Mouse (Mus musculus): Measurements from ENCODE around the gene Dynlrb1. TPM values are rescaled to one million over a fixed set of nuclear protein-coding genes. Genes with fewer than 3 reads are reported as not detected.
A peak's percentile ranks its signal among the peaks of the same experiment; 100 is the strongest.

Gene Dynlrb1
- polyA plus RNA-seq, 1 experiment from 2014 or later: 332 TPM

GRCm38 (mm10) chr2:155284647-155285046 lies 48.3 kb downstream of the Dynlrb1 start:
- H3K4me2 ChIP-seq (replicated peaks): no peak overlapping the region

DNA sequence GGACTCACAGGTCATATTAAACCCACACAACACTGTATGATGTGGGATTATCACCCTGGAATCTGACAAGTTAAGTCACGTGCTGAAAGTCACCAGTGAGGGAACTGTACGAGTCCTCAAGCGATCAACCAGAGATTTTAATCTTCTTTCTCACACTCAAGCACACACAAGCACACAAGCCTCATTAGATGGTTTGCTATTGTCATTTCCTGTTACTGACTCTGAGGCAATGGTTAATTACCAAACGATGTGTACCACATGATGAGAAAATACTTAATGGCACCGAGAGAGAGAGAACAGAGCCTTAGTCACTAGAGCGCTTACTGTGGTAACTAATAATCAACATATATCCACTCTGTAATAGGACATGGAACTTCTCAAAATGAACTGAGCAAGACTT lies 49.4 kb downstream of the Dynlrb1 start:
- Histone ChIP-seq H3K27ac (no peak overlapping the region), H3K9ac (no peak overlapping the region), H3K4me1 (replicated peaks) (no peaks in the 10 kb centered on the region), H3K36me3 (0 out of 2 replicates have a peak, but pooled peaks cover 4% of the 10 kb centered on the region), H3K4me3 (replicated peaks) (no peak overlapping the region), H3K4me2 (replicated peaks) (no peak overlapping the region), H3K27me3 (replicated peaks) (no peaks in the 10 kb centered on the region), H3K9me3 (no peaks in the 10 kb centered on the region)
- ATAC-seq: no peak
- 84% methylated on average over 6 of the region's 6 CpGs for WGBS

More at GRCm38 (mm10) chr2:155284647-155285046, 48.3 kb downstream of the Dynlrb1 start:
- H3K4me3 ChIP-seq (replicated peaks): no peak overlapping the region
- H3K36me3 ChIP-seq: 0 out of 2 replicates have a peak, but pooled peaks cover 4% of the 10 kb centered on the region
- H3K9me3 ChIP-seq: no peaks in the 10 kb centered on the region
- no peaks in the 10 kb centered on the region for H3K4me1 ChIP-seq (replicated peaks)
- H3K27me3 ChIP-seq (replicated peaks): no peaks in the 10 kb centered on the region
- ATAC-seq: no peak
- peak overlapping the region; percentile 34 for H3K27ac ChIP-seq
- 56% methylated on average over 7 of the region's 7 CpGs for WGBS
- H3K9ac ChIP-seq: no peak overlapping the region

DNA sequence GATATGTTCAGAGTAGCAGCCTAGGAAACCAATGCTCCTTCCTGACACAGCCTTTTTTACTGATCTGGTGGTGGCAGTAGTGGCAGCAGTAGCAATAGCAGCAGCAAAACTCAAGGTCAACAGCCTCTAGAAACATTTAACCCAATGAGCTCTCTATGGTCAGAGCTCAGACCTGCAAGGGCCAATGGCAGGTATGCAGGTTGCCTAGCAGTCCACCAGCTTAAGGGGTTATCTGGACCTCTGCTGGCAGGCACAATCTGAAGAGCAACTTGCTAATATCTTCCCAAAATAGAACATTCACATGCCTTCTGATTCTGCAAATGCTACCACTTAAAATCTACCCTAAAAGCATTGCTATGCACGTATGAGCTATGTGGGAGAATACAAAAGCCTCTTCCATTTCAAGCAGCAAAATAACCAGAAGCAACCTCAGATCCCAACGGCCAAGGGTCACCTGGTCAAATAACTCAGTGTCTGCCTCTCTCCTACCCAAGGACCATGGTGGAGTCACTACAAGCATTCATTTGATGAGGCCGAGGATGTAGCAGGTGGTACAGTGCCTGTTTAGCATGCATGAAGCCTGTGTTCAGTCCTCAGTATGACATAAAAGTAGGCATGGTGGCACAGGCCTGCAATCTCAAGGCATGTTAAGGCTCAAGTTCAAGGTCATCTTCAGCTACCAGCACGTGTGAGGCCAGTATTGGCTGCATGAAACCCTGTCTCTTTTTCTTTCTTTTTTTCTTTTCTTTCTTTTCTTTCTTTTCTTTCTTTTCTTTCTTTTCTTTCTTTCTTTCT lies 51.3 kb downstream of the Dynlrb1 start:
- Histone ChIP-seq H3K4me2 (replicated peaks) (no peak overlapping the region), H3K36me3 (peaks cover 8% of the 10 kb centered on the region; the same call in 1 of the 2 replicates), H3K4me3 (replicated peaks) (no peak overlapping the region), H3K9ac (no peak overlapping the region), H3K9me3 (no peaks in the 10 kb centered on the region), H3K27ac (no peak overlapping the region), H3K4me1 (replicated peaks) (no peaks in the 10 kb centered on the region), H3K27me3 (replicated peaks) (no peaks in the 10 kb centered on the region)
- no peak for ATAC-seq
- 81% methylated on average over 4 of the region's 4 CpGs for WGBS

GRCm38 (mm10) chr2:155290066-155290465 lies 53.7 kb downstream of the Dynlrb1 start:
- 90% methylated on average over 8 of the region's 8 CpGs for WGBS
- H3K36me3 ChIP-seq: peaks cover 4% of the 10 kb centered on the region; the same call in 1 of the 2 replicates

GRCm38 (mm10) chr2:155293382-155293781 lies 57.0 kb downstream of the Dynlrb1 start:
- no peak overlapping the region for H3K27ac ChIP-seq
- no peak overlapping the region for H3K4me2 ChIP-seq (replicated peaks)
- no peak for ATAC-seq
- H3K27me3 ChIP-seq (replicated peaks): no peaks in the 10 kb centered on the region
- WGBS: 81% methylated on average over 2 of the region's 2 CpGs
- no peak overlapping the region for H3K4me3 ChIP-seq (replicated peaks)
- no peak overlapping the region for H3K9ac ChIP-seq
- peaks cover 17% of the 10 kb centered on the region for H3K36me3 ChIP-seq
- no peaks in the 10 kb centered on the region for H3K4me1 ChIP-seq (replicated peaks)
- H3K9me3 ChIP-seq: no peaks in the 10 kb centered on the region

More at GRCm38 (mm10) chr2:155290066-155290465, 53.7 kb downstream of the Dynlrb1 start:
- H3K27me3 ChIP-seq (replicated peaks): no peaks in the 10 kb centered on the region
- ATAC-seq: no peak
- no peaks in the 10 kb centered on the region for H3K4me1 ChIP-seq (replicated peaks)
- H3K4me2 ChIP-seq (replicated peaks): no peak overlapping the region
- H3K9ac ChIP-seq: no peak overlapping the region
- no peaks in the 10 kb centered on the region for H3K9me3 ChIP-seq
- no peak overlapping the region for H3K4me3 ChIP-seq (replicated peaks)
- H3K27ac ChIP-seq: no peak overlapping the region

- no peaks in the 10 kb centered on the region for H3K4me1 ChIP-seq (replicated peaks)
- H3K9ac ChIP-seq: no peak overlapping the region
- no peak overlapping the region for H3K4me2 ChIP-seq (replicated peaks)
- no peaks in the 10 kb centered on the region for H3K9me3 ChIP-seq
- H3K27me3 ChIP-seq (replicated peaks): no peaks in the 10 kb centered on the region
- no peak for ATAC-seq
- 91% methylated on average over 4 of the region's 4 CpGs for WGBS
- H3K4me3 ChIP-seq (replicated peaks): no peak overlapping the region
- no peak overlapping the region for H3K27ac ChIP-seq
- peaks cover 17% of the 10 kb centered on the region for H3K36me3 ChIP-seq
These were observed 57.6 kb downstream of the Dynlrb1 start for GRCm38 (mm10) chr2:155293946-155294345.

DNA sequence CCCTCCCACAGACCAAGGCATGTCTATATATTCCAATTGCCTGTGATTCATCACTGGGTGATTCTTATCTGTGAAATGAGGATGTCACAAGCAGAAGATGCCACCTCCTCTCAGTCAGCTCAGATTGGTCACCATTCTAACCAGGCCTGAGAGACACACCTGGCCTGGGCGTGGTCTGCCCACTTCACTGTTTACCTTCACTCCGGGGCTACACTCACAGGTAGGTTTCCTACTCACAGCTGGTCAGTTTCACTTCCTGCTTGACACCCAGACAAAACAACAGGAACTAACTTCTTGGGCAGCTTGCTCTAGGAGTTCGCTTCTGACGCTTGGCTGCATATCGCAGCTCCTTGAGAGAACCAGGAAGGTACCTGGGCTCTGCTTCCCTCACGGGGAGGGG lies 59.1 kb downstream of the Dynlrb1 start:
- 73% methylated on average over 6 of the region's 6 CpGs for WGBS
- H3K4me2 ChIP-seq (replicated peaks): no peak overlapping the region
- peaks cover 17% of the 10 kb centered on the region for H3K36me3 ChIP-seq
- no peak overlapping the region for H3K27ac ChIP-seq
- no peak overlapping the region for H3K4me3 ChIP-seq (replicated peaks)
- H3K4me1 ChIP-seq (replicated peaks): no peaks in the 10 kb centered on the region
- no peaks in the 10 kb centered on the region for H3K9me3 ChIP-seq
- no peak overlapping the region for H3K9ac ChIP-seq
- peak; percentile 78 for ATAC-seq
- H3K27me3 ChIP-seq (replicated peaks): no peaks in the 10 kb centered on the region

- 67% methylated on average over 4 of the region's 4 CpGs for WGBS
- no peak overlapping the region for H3K4me3 ChIP-seq (replicated peaks)
- no peak overlapping the region for H3K27ac ChIP-seq
These were observed 63.2 kb downstream of the Dynlrb1 start for GRCm38 (mm10) chr2:155299563-155299962.

More at GRCm38 (mm10) chr2:155299563-155299962, 63.2 kb downstream of the Dynlrb1 start:
- no peaks in the 10 kb centered on the region for H3K27me3 ChIP-seq (replicated peaks)
- no peak for ATAC-seq
- H3K4me2 ChIP-seq (replicated peaks): no peak overlapping the region
- peaks cover 13% of the 10 kb centered on the region; the same call in 1 of the 2 replicates for H3K36me3 ChIP-seq
- no peak overlapping the region for H3K9ac ChIP-seq
- H3K9me3 ChIP-seq: no peaks in the 10 kb centered on the region
- H3K4me1 ChIP-seq (replicated peaks): no peaks in the 10 kb centered on the region

Other genes with a start within 250 kb of the Dynlrb1 start
- 2.3 and 2.7 TPM in 2 replicates for gene Gm14226, start 218.3 kb upstream of the Dynlrb1 start, polyA plus RNA-seq (2015; fragmentation: Nextera tagmentation; extraction: Ambion mirVana)
- 110 and 114 TPM in 2 replicates for gene Ahcy, start 162.0 kb upstream of the Dynlrb1 start, polyA plus RNA-seq (2015; fragmentation: Nextera tagmentation; extraction: Ambion mirVana)
- 44.6 and 45.4 TPM in 2 replicates for gene Itch, start 103.0 kb upstream of the Dynlrb1 start, polyA plus RNA-seq (2015; fragmentation: Nextera tagmentation; extraction: Ambion mirVana)
- 131 and 146 TPM in 2 replicates for gene Map1lc3a, start 39.8 kb downstream of the Dynlrb1 start, polyA plus RNA-seq (2015; fragmentation: Nextera tagmentation; extraction: Ambion mirVana)
- 57.1 and 60.1 TPM in 2 replicates for gene Pigu, start 120.9 kb downstream of the Dynlrb1 start, polyA plus RNA-seq (2015; fragmentation: Nextera tagmentation; extraction: Ambion mirVana)
- gene Trp53inp2, start 144.5 kb downstream of the Dynlrb1 start, polyA plus RNA-seq (2015; fragmentation: Nextera tagmentation; extraction: Ambion mirVana): 18.4 and 19.1 TPM in 2 replicates
- 15.5 and 18.2 TPM in 2 replicates for gene Ncoa6, start 237.4 kb downstream of the Dynlrb1 start, polyA plus RNA-seq (2015; fragmentation: Nextera tagmentation; extraction: Ambion mirVana)